Mouse (Mus musculus) inflammation-experienced regulatory T-cells, adult 16 weeks (primary cell): Measurements from ENCODE around the gene Rcsd1. TPM values are rescaled to one million over a fixed set of nuclear protein-coding genes. Genes with fewer than 3 reads are reported as not detected.

Source experiments
- polyA plus RNA-seq: library from polyadenylated mRNA; unstranded; fragments of 100-300 nt; shearing (Covaris generic); gene quantifications from one replicate; pipeline ENCODE4 v1.2.1, GENCODE M21; 2017

Gene Rcsd1
- 312 TPM for polyA plus RNA-seq

DNA sequence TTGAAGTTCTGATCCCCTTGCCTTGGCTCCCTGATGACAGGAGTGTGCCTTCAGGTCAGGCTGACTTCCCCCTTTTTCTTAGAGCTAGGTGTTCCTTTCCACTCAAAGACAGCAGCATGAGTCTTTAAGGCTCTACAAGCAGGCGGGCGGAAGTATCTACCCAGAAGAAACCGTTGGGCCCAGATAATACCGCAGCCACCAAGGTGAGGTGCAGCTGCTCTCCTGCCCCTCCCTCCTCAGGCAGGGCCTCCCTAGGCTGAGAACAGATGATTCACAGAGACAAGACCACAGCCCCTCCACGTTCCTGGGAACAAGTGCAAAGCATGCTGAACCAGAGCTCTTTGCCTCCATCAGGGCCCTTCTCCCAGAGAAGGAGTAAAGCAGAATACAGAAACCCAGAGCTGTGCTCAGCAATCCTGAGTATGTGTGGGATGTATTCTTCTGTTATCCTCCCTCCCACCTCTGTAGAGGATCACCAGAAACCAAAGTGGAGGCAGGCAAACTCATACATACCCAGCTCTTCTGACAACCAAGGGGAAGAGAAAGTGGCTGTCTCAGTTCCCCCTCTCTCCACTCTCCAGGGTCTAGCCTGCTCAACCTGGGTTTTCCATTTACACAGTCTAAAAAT lies at the start of gene Rcsd1:
TSS of gene Rcsd1 (minus strand) at position 129 of the 628 bp plus-strand sequence.

GRCm38 (mm10) chr1:165634151-165634884 lies 75.2 kb downstream of the Rcsd1 start, which contains the start of gene Mpzl1:
Gene Mpzl1, minus strand, starts transcription at chr1:165634538.

Other genes starting within 250 kb of the Rcsd1 start
- gene Dcaf6, start 249.3 kb downstream of the Rcsd1 start, polyA plus RNA-seq: 8.2 TPM
- 150 TPM for gene Mpc2, start 249.1 kb downstream of the Rcsd1 start, polyA plus RNA-seq
- gene Adcy10, start 224.6 kb downstream of the Rcsd1 start, polyA plus RNA-seq: 0.17 TPM
- gene Mpzl1, start 75.2 kb downstream of the Rcsd1 start, polyA plus RNA-seq: 0.76 TPM
- 73.2 TPM for gene Creg1, start 54.0 kb upstream of the Rcsd1 start, polyA plus RNA-seq
- gene Cd247, start 78.9 kb upstream of the Rcsd1 start, polyA plus RNA-seq: 482 TPM